Mouse (Mus musculus) hindbrain, embryonic 16.5 days (tissue): ENCODE results near the gene Lrrc55. TPM values are rescaled to one million over a fixed set of nuclear protein-coding genes. Genes with fewer than 3 reads are reported as not detected.
A peak's percentile ranks its signal among the peaks of the same experiment; 100 is the strongest.

Experiments
- ATAC-seq: fragments of 200-750 bp; cut with Nextera tagmentation; 2 replicates; pipeline ENCODE4 v1.8.0; 2017; ENCODE audit warnings: moderate TSS enrichment, moderate library complexity
- H3K27ac ChIP-seq: fragments of 300-500 bp; sonication (generic); 2 replicates; pipeline ENCODE4 v1.5.1; 2014; ENCODE audit warnings: low read depth, mild to moderate bottlenecking, control low read depth, low read length, moderate library complexity
- H3K27me3 ChIP-seq: fragments of 300-500 bp; sonication (generic); replicated peaks from 2 replicates; pipeline ENCODE4 v1.6.1; 2014; ENCODE audit warnings: low read length; ENCODE audit not compliant: control insufficient read depth, insufficient read depth
- H3K36me3 ChIP-seq: fragments of 300-500 bp; sonication (generic); 2 replicates; pipeline ENCODE4 v1.6.1; 2014; ENCODE audit warnings: mild to moderate bottlenecking, low read length, moderate library complexity, mixed read lengths; ENCODE audit not compliant: control insufficient read depth, insufficient read depth
- H3K4me1 ChIP-seq: fragments of 300-500 bp; sonication (generic); 2 replicates; pipeline ENCODE4 v1.6.1; 2014; ENCODE audit warnings: low read depth, low read length; ENCODE audit not compliant: control insufficient read depth, insufficient read depth
- H3K4me2 ChIP-seq: fragments of 300-500 bp; sonication (generic); 2 replicates; pipeline ENCODE4 v1.6.1; 2014; ENCODE audit warnings: mild to moderate bottlenecking, low read length, control low read depth, moderate library complexity
- H3K4me3 ChIP-seq: fragments of 300-500 bp; sonication (generic); 2 replicates; pipeline ENCODE4 v1.5.1; 2014; ENCODE audit warnings: mild to moderate bottlenecking, low read length, control low read depth, moderate library complexity
- H3K9ac ChIP-seq: fragments of 300-500 bp; sonication (generic); 2 replicates; pipeline ENCODE4 v1.6.1; 2014; ENCODE audit warnings: low read depth, mild to moderate bottlenecking, control low read depth, low read length, moderate library complexity
- H3K9me3 ChIP-seq: fragments of 300-500 bp; sonication (generic); 2 replicates; pipeline ENCODE4 v1.6.1; 2014; ENCODE audit warnings: mild to moderate bottlenecking, low read length, moderate library complexity; ENCODE audit not compliant: control insufficient read depth
- WGBS: fragments of 180-500 bp; shearing (Covaris S2); extraction: QIAGEN DNeasy Blood & Tissue Kit; methylation state at CpG from one replicate; pipeline ENCODE4 v1.1.7; 2014; 5-methylcytosine and 5-hydroxymethylcytosine counted together
- polyA plus RNA-seq: library from polyadenylated mRNA; unstranded; fragments of >200 nt; fragmentation: Nextera tagmentation; extraction: Ambion mirVana; gene quantifications from 2 replicates; pipeline ENCODE4 v1.2.1, GENCODE M21; 2015

The Lrrc55 gene
- polyA plus RNA-seq, 1 experiment from 2014 or later = 12.7 TPM

GRCm38 (mm10) chr2:85129496-85129971, 67.5 kb downstream of the Lrrc55 start:
- ATAC-seq = peak; percentile 34; the same call in 1 of the 2 replicates
- H3K4me3 ChIP-seq = no peak overlapping the region
- H3K9ac ChIP-seq = no peak overlapping the region
- H3K27me3 ChIP-seq = no peaks in the 10 kb centered on the region
- no peaks in the 10 kb centered on the region for H3K36me3 ChIP-seq
- 47% methylated on average over 6 of the region's 6 CpGs for WGBS
- no peaks in the 10 kb centered on the region for H3K4me1 ChIP-seq
- no peak overlapping the region for H3K4me2 ChIP-seq
- no peaks in the 10 kb centered on the region for H3K9me3 ChIP-seq
- no peak overlapping the region for H3K27ac ChIP-seq

- WGBS = 52% methylated on average over 1 of the region's 1 CpGs
- Histone ChIP-seq H3K4me3 (no peak overlapping the region), H3K27me3 (no peaks in the 10 kb centered on the region), H3K4me2 (no peak overlapping the region), H3K27ac (no peak overlapping the region), H3K4me1 (no peaks in the 10 kb centered on the region), H3K9ac (no peak overlapping the region), H3K36me3 (no peaks in the 10 kb centered on the region), H3K9me3 (no peaks in the 10 kb centered on the region)
- peak; percentile 96 for ATAC-seq
Observed at GRCm38 (mm10) chr2:85123869-85124535, 73.0 kb downstream of the Lrrc55 start.

GRCm38 (mm10) chr2:85123187-85123868, 73.7 kb downstream of the Lrrc55 start:
- H3K4me2 ChIP-seq = no peak overlapping the region
- no peaks in the 10 kb centered on the region for H3K27me3 ChIP-seq
- no peak overlapping the region for H3K9ac ChIP-seq
- ATAC-seq = peak; percentile 85
- H3K36me3 ChIP-seq = no peaks in the 10 kb centered on the region
- no peaks in the 10 kb centered on the region for H3K9me3 ChIP-seq
- 30% methylated on average over 5 of the region's 5 CpGs for WGBS
- no peaks in the 10 kb centered on the region for H3K4me1 ChIP-seq
- H3K4me3 ChIP-seq = no peak overlapping the region
- no peak overlapping the region for H3K27ac ChIP-seq

Other genes starting within 250 kb of the Lrrc55 start
- 0.45 TPM in 1 of 2 replicates, not detected in the other for gene Prg2, start 216.7 kb downstream of the Lrrc55 start, polyA plus RNA-seq
- not detected in 2 replicates for gene Prg3, start 209.0 kb downstream of the Lrrc55 start, polyA plus RNA-seq
- gene Ssrp1, start 160.0 kb downstream of the Lrrc55 start, polyA plus RNA-seq = 156 and 166 TPM in 2 replicates
- gene P2rx3, start 159.7 kb downstream of the Lrrc55 start, polyA plus RNA-seq = 8.0 and 11.2 TPM in 2 replicates
- 19.6 and 29.8 TPM in 2 replicates for gene Tnks1bp1, start 149.2 kb downstream of the Lrrc55 start, polyA plus RNA-seq
- 23.9 and 33.7 TPM in 2 replicates for gene Aplnr, start 61.0 kb downstream of the Lrrc55 start, polyA plus RNA-seq
- gene Olfr987, start 142.1 kb upstream of the Lrrc55 start, polyA plus RNA-seq = not detected in 2 replicates
- not detected in 2 replicates for gene Olfr988, start 166.0 kb upstream of the Lrrc55 start, polyA plus RNA-seq
- gene Olfr992, start 212.3 kb upstream of the Lrrc55 start, polyA plus RNA-seq = not detected in 2 replicates
- not detected in 2 replicates for gene Olfr993, start 217.7 kb upstream of the Lrrc55 start, polyA plus RNA-seq
- gene Olfr994, start 239.3 kb upstream of the Lrrc55 start, polyA plus RNA-seq = not detected in 2 replicates
- gene Olfr995, start 246.4 kb upstream of the Lrrc55 start, polyA plus RNA-seq = not detected in 2 replicates